Mouse (Mus musculus) kidney, embryonic 14.5 days (tissue): ENCODE measurements at regions not wholly inside any gene's neighbourhood (a gene's known extent, or its start where the extent isn't known, plus 50 kb on each side); places are given as distances from the start of the nearest gene placed in this dataset.
A peak's percentile ranks its signal among the peaks of the same experiment; 100 is the strongest.

Experiments
- ATAC-seq: fragments of 200-750 bp; cut with Nextera tagmentation; 2 replicates; pipeline ENCODE4 v1.8.0; 2017; ENCODE audit warnings: moderate number of reproducible peaks, mild to moderate bottlenecking, moderate TSS enrichment, moderate library complexity; ENCODE audit not compliant: low FRiP score, low TSS enrichment
- H3K27ac ChIP-seq: fragments of 300-500 bp; sonication (generic); 2 replicates; pipeline ENCODE4 v1.5.1; 2014; ENCODE audit warnings: low read depth, mild to moderate bottlenecking, low read length, moderate library complexity, mixed read lengths
- H3K27me3 ChIP-seq: fragments of 300-500 bp; sonication (generic); 2 replicates; pipeline ENCODE4 v1.6.1; 2014; ENCODE audit warnings: mild to moderate bottlenecking, low read length; ENCODE audit not compliant: control insufficient read depth, insufficient read depth
- H3K36me3 ChIP-seq: fragments of 300-500 bp; sonication (generic); 2 replicates; pipeline ENCODE4 v1.6.1; 2014; ENCODE audit warnings: low read length, mixed read lengths; ENCODE audit not compliant: control insufficient read depth, insufficient read depth
- H3K4me1 ChIP-seq: fragments of 300-500 bp; sonication (generic); 2 replicates; pipeline ENCODE4 v1.6.1; 2014; ENCODE audit warnings: low read length, mixed read lengths; ENCODE audit not compliant: control insufficient read depth, insufficient read depth
- H3K4me2 ChIP-seq: fragments of 300-500 bp; sonication (generic); replicated peaks from 2 replicates; pipeline ENCODE4 v1.6.1; 2014; ENCODE audit warnings: low read depth, mild to moderate bottlenecking, low read length
- H3K4me3 ChIP-seq: fragments of 300-500 bp; sonication (generic); 2 replicates; pipeline ENCODE4 v1.5.1; 2014; ENCODE audit warnings: mild to moderate bottlenecking, low read length
- H3K9ac ChIP-seq: fragments of 300-500 bp; sonication (generic); 2 replicates; pipeline ENCODE4 v1.6.1; 2014; ENCODE audit warnings: low read depth, mild to moderate bottlenecking, low read length, moderate library complexity
- H3K9me3 ChIP-seq: fragments of 300-500 bp; sonication (generic); 2 replicates; pipeline ENCODE4 v1.6.1; 2016; ENCODE audit warnings: low read length; ENCODE audit not compliant: control insufficient read depth
- WGBS: fragments of 180-500 bp; shearing (Covaris S2); extraction: QIAGEN DNeasy Blood & Tissue Kit; methylation state at CpG from one replicate; pipeline ENCODE4 v1.1.7; 2014; 5-methylcytosine and 5-hydroxymethylcytosine counted together

GRCm38 (mm10) chr4:35417866-35418265 is 191.9 kb upstream of the C9orf72 start:
- H3K4me2 ChIP-seq, result no peak overlapping the region
- H3K27ac ChIP-seq, result no peak overlapping the region
- no peaks in the 10 kb centered on the region for H3K9me3 ChIP-seq
- no peak overlapping the region for H3K4me3 ChIP-seq
- H3K9ac ChIP-seq, result no peak overlapping the region
- ATAC-seq, result no peak
- H3K36me3 ChIP-seq, result no peaks in the 10 kb centered on the region
- 63% methylated on average over 3 of the region's 3 CpGs for WGBS
- H3K4me1 ChIP-seq, result no peaks in the 10 kb centered on the region
- no peaks in the 10 kb centered on the region for H3K27me3 ChIP-seq

DNA sequence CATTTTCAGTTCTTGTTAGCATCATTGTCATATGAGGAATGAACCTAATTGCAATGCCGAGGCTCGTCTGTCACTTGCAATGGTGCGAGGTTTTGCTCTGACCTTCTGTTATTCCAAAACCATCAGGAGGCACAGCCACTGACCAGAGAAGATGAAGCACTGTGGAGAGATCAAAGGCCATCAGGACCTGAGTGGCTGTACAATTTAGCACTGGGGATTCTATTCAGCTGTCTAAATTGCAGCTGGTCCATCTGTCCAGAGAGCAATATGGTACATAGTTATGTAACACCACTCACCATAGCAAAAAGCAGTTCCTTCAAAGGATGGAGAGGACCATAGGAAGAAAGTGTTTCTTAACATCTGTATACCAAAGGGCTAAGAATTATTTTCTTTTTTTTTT is 187.5 kb upstream of the C9orf72 start:
- Histone ChIP-seq H3K36me3 (no peaks in the 10 kb centered on the region), H3K9ac (no peak overlapping the region), H3K27ac (no peak overlapping the region), H3K4me2 (no peak overlapping the region), H3K27me3 (no peaks in the 10 kb centered on the region), H3K4me3 (no peak overlapping the region), H3K9me3 (no peaks in the 10 kb centered on the region), H3K4me1 (no peaks in the 10 kb centered on the region)
- no peak for ATAC-seq
- 44% methylated on average over 3 of the region's 3 CpGs for WGBS

DNA sequence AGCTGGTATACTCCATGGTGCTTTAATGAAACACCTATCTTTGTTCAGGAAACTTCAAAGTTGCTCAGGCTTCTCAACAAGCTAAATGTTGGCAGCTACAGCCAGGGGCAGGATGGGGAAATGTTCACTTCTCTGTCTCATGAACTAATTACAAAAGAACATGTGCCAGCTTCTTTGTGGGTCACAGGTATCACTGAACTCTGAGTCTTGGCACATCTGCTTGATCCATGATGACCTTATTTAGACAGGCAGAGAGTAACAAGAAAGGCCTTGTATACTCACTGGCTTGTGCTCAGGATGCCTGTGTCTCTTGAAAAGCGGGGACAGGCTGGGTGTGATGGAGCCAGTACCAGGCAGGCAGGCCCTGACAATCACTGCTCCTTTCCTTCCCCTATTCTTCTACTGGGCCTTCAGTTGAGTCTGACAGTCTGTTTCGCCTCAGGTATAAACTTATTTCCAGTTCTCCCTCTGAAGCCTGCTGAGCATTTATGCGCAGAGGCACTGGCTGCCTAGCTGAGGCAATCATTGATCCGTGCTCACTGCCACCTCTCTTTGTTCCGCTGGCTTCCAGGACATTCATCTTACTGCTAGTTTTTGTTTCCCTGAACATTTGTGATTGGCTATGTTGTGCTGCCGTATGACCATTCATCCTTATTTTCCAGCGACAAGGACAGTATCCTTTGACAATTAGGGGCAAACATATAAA is 179.5 kb upstream of the C9orf72 start:
- no peaks in the 10 kb centered on the region for H3K36me3 ChIP-seq
- no peaks in the 10 kb centered on the region for H3K9me3 ChIP-seq
- H3K4me2 ChIP-seq, result no peak overlapping the region
- 58% methylated on average over 7 of the region's 7 CpGs for WGBS
- no peaks in the 10 kb centered on the region for H3K4me1 ChIP-seq
- no peak overlapping the region for H3K9ac ChIP-seq
- no peak overlapping the region for H3K27ac ChIP-seq
- ATAC-seq, result no peak
- H3K27me3 ChIP-seq, result no peaks in the 10 kb centered on the region
- no peak overlapping the region for H3K4me3 ChIP-seq

GRCm38 (mm10) chr4:35404068-35404467 is 178.1 kb upstream of the C9orf72 start:
- 78% methylated on average over 2 of the region's 2 CpGs for WGBS
- Histone ChIP-seq H3K27me3 (no peaks in the 10 kb centered on the region), H3K27ac (no peak overlapping the region), H3K4me2 (no peak overlapping the region), H3K4me3 (no peak overlapping the region), H3K4me1 (no peaks in the 10 kb centered on the region), H3K36me3 (no peaks in the 10 kb centered on the region), H3K9me3 (no peaks in the 10 kb centered on the region), H3K9ac (no peak overlapping the region)
- ATAC-seq, result no peak

GRCm38 (mm10) chr4:35403594-35403993 is 177.6 kb upstream of the C9orf72 start:
- WGBS, result 39% methylated on average over 6 of the region's 6 CpGs
- no peak overlapping the region for H3K4me3 ChIP-seq
- peak; percentile 71; the same call in 1 of the 2 replicates for ATAC-seq

DNA sequence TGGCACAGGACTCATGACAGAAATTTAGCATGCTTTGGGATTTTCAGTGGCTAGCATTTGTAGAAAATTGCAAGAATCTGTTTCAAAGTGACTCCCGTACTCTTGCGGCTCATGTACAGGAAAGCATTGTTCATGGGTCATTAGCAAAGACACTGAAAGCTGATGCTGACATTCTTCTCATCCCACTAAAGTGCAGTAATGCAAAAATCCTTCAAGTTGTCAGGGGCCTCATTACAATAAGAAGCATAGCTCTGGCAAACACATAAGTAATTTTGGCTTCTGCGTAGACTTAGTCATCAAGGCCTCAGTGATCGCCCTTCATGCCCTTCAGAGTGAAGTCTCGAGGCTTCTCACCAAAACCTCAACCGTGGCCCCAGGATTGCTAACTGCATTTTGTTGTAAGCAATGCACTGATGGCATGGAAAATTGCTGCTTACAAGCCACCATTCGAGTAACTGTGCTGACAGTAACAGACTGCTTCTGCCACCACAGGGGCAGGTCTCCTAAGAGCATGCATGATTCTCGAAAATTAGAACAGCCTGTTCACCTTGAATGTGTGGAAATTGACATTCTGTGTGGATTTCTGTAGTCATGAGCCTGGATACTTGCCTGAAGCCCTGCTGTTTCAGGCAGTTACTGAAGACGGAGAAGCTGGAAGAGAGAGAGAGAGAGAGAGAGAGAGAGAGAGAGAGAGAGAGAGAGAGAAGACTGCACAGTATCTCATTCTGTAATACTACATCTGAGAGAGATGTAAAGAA is 176.6 kb upstream of the C9orf72 start:
- Histone ChIP-seq H3K4me1 (no peaks in the 10 kb centered on the region), H3K27ac (no peak overlapping the region), H3K9ac (no peak overlapping the region), H3K27me3 (no peaks in the 10 kb centered on the region), H3K4me2 (no peak overlapping the region), H3K36me3 (no peaks in the 10 kb centered on the region), H3K4me3 (no peak overlapping the region), H3K9me3 (no peaks in the 10 kb centered on the region)
- WGBS, result 46% methylated on average over 9 of the region's 9 CpGs
- peak; percentile 40; the same call in 1 of the 2 replicates for ATAC-seq

More at GRCm38 (mm10) chr4:35403594-35403993, 177.6 kb upstream of the C9orf72 start:
- Histone ChIP-seq H3K9me3 (no peaks in the 10 kb centered on the region), H3K36me3 (no peaks in the 10 kb centered on the region), H3K4me2 (no peak overlapping the region), H3K27ac (no peak overlapping the region), H3K27me3 (no peaks in the 10 kb centered on the region), H3K9ac (no peak overlapping the region), H3K4me1 (no peaks in the 10 kb centered on the region)

GRCm38 (mm10) chr4:35401783-35402182 is 175.8 kb upstream of the C9orf72 start:
- no peak overlapping the region for H3K4me3 ChIP-seq
- H3K9ac ChIP-seq, result no peak overlapping the region
- 40% methylated on average over 4 of the region's 4 CpGs for WGBS
- H3K36me3 ChIP-seq, result no peaks in the 10 kb centered on the region
- H3K4me1 ChIP-seq, result no peaks in the 10 kb centered on the region
- no peak overlapping the region for H3K27ac ChIP-seq
- H3K4me2 ChIP-seq, result no peak overlapping the region
- H3K27me3 ChIP-seq, result no peaks in the 10 kb centered on the region
- H3K9me3 ChIP-seq, result no peaks in the 10 kb centered on the region
- ATAC-seq, result peak; percentile 67; the same call in 1 of the 2 replicates

- Histone ChIP-seq H3K27ac (no peak overlapping the region), H3K4me1 (no peaks in the 10 kb centered on the region), H3K27me3 (no peaks in the 10 kb centered on the region), H3K4me3 (no peak overlapping the region), H3K9me3 (no peaks in the 10 kb centered on the region), H3K9ac (no peak overlapping the region), H3K36me3 (no peaks in the 10 kb centered on the region), H3K4me2 (no peak overlapping the region)
- 76% methylated on average over 6 of the region's 6 CpGs for WGBS
- ATAC-seq, result no peak
Observed at GRCm38 (mm10) chr4:35400511-35400910, 174.5 kb upstream of the C9orf72 start.

GRCm38 (mm10) chr4:35395583-35395877 is 169.6 kb upstream of the C9orf72 start:
- Histone ChIP-seq H3K9ac (no peak overlapping the region), H3K9me3 (no peaks in the 10 kb centered on the region), H3K27ac (no peak overlapping the region), H3K4me2 (no peak overlapping the region), H3K4me1 (0 out of 2 replicates have a peak, but pooled peaks cover 2% of the 10 kb centered on the region), H3K36me3 (no peaks in the 10 kb centered on the region), H3K27me3 (no peaks in the 10 kb centered on the region), H3K4me3 (no peak overlapping the region)
- 92% methylated on average over 5 of the region's 5 CpGs for WGBS
- ATAC-seq, result no peak
